Mouse (Mus musculus) midbrain, embryonic 14.5 days (tissue): ENCODE results near the gene Prtg. TPM values are rescaled to one million over a fixed set of nuclear protein-coding genes. Genes with fewer than 3 reads are reported as not detected.

Source experiments
- ATAC-seq: fragments of 200-750 bp; cut with Nextera tagmentation; 2 replicates; pipeline ENCODE4 v1.8.0; 2017; ENCODE audit warnings: moderate number of reproducible peaks, moderate library complexity; ENCODE audit not compliant: low FRiP score, low TSS enrichment
- DNase-seq: peaks from one replicate; pipeline ENCODE4 v3.0.0-alpha.2; 2015
- H3K27ac ChIP-seq: fragments of 300-500 bp; sonication (generic); replicated peaks from 2 replicates; pipeline ENCODE4 v1.5.1; 2014; ENCODE audit warnings: mild to moderate bottlenecking, low read depth, low read length, moderate library complexity
- H3K27me3 ChIP-seq: fragments of 300-500 bp; sonication (generic); 2 replicates; pipeline ENCODE4 v1.6.1; 2014; ENCODE audit warnings: low read length, control low read depth, mixed read lengths; ENCODE audit not compliant: control insufficient read depth, insufficient read depth
- H3K36me3 ChIP-seq: fragments of 300-500 bp; sonication (generic); 2 replicates; pipeline ENCODE4 v1.6.1; 2014; ENCODE audit warnings: low read length, control low read depth; ENCODE audit not compliant: control insufficient read depth, insufficient read depth
- H3K4me1 ChIP-seq: fragments of 300-500 bp; sonication (generic); 2 replicates; pipeline ENCODE4 v1.6.1; 2014; ENCODE audit warnings: mild to moderate bottlenecking, antibody characterized with exemption, low read length, control low read depth; ENCODE audit not compliant: control insufficient read depth, insufficient read depth
- H3K4me2 ChIP-seq: fragments of 300-500 bp; sonication (generic); 2 replicates; pipeline ENCODE4 v1.6.1; 2014; ENCODE audit warnings: mild to moderate bottlenecking, low read length, moderate library complexity
- H3K4me3 ChIP-seq: fragments of 300-500 bp; sonication (generic); replicated peaks from 2 replicates; pipeline ENCODE4 v1.5.1; 2014; ENCODE audit warnings: low read depth, low read length
- H3K9ac ChIP-seq: fragments of 300-500 bp; sonication (generic); replicated peaks from 2 replicates; pipeline ENCODE4 v1.6.1; 2014; ENCODE audit warnings: mild to moderate bottlenecking, low read length, moderate library complexity
- H3K9me3 ChIP-seq: fragments of 300-500 bp; sonication (generic); 2 replicates; pipeline ENCODE4 v1.6.1; 2016; ENCODE audit warnings: low read length, control low read depth, mixed read lengths; ENCODE audit not compliant: control insufficient read depth
- WGBS: fragments of 180-500 bp; shearing (Covaris S2); extraction: QIAGEN DNeasy Blood & Tissue Kit; methylation state at CpG from one replicate; pipeline ENCODE4 v1.1.7; 2014; 5-methylcytosine and 5-hydroxymethylcytosine counted together
- polyA plus RNA-seq: library from polyadenylated mRNA; unstranded; fragments of >200 nt; fragmentation: Nextera tagmentation; extraction: Ambion mirVana; gene quantifications from 2 replicates; pipeline ENCODE4 v1.2.1, GENCODE M21; 2014

Prtg gene
- polyA plus RNA-seq, 1 experiment from 2014 or later, result 0.54 TPM

DNA sequence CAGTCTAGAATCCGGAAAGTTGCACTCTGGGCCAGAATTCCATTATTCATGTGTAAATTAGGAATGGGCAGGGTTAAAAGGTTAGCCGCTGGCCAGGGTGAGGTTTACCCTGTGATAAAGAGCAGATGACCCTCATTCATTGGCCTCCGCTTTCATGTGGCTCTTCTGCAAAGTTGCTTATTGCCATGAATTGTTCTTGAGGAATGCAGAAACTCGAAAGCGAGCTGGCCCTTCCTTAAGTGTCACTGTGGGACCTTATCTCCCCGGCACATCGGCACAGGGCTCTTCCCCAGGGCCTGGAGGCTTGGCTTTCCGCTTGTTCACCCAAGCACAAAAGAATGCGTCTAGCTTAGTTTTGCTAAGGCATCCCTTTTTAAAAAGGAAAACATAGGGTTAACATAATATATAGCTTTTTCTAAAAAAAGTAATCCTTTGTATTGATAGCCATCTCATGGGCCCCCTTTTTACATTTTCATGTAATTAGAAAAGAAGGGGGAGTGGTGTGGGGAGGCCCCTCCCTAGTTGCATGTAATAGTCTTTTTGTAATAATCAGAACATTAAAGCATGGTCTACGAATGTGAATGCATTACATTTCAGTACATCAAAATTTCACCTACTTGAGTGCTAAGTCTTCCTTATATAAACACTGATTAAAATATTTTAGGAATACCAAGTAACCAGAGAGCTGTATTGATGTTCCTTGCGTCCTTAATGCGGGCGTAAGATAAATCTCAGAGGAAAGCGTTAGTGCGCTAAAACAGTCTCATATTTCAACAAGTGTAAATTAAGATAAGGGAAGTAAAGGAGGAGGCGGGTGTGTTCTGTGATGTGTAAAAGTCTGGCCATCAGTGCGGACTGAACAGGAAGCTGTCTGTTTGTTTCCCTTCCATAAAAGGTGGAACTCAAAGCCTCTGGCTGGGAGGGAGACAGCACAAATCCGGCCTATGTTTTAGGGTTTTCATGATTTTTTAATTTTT, 6.2 kb downstream of the Prtg start:
- H3K4me3 ChIP-seq, result no peak overlapping the region
- 17% methylated on average over 18 of the region's 18 CpGs for WGBS

DNA sequence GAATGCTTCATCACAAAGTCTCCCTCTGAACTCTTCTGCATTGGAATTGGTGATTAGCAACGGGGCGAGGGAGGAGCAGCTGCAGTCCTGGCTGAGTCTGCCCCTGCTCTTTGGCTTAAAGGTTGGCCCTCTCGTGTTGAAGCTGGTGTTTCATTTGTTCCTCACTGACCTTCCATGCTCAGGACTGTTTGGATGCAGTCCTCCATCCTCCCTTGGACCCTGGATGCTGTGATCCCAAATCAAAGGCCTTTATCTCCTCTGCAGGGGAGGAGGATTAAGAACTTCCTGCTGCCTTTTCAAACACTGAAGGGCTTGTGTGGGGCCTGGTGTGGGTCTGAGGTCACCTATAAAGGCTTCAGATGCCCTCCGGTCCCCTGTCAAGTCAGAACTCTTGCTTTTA, 18.8 kb downstream of the Prtg start:
- Histone ChIP-seq H3K4me3 (no peak overlapping the region), H3K9me3 (no peaks in the 10 kb centered on the region), H3K9ac (no peak overlapping the region), H3K27ac (no peak overlapping the region), H3K36me3 (no peaks in the 10 kb centered on the region), H3K27me3 (no peaks in the 10 kb centered on the region), H3K4me2 (no peak overlapping the region), H3K4me1 (peaks cover 15% of the 10 kb centered on the region)
- WGBS, result 11% methylated on average over 4 of the region's 4 CpGs
- no peak for ATAC-seq
- DNase-seq, result no peak

More for the DNA sequence above, 6.2 kb downstream of the Prtg start:
- H3K4me1 ChIP-seq, result peaks cover 8% of the 10 kb centered on the region; the same call in 1 of the 2 replicates
- no peaks in the 10 kb centered on the region for H3K9me3 ChIP-seq
- H3K36me3 ChIP-seq, result no peaks in the 10 kb centered on the region
- H3K4me2 ChIP-seq, result peak overlapping the region; percentile 22; the same call in 1 of the 2 replicates
- DNase-seq (no peak), ATAC-seq (no peak)
- H3K27ac ChIP-seq, result no peak overlapping the region
- H3K9ac ChIP-seq, result no peak overlapping the region
- H3K27me3 ChIP-seq, result peaks cover 9% of the 10 kb centered on the region; the same call in 1 of the 2 replicates

DNA sequence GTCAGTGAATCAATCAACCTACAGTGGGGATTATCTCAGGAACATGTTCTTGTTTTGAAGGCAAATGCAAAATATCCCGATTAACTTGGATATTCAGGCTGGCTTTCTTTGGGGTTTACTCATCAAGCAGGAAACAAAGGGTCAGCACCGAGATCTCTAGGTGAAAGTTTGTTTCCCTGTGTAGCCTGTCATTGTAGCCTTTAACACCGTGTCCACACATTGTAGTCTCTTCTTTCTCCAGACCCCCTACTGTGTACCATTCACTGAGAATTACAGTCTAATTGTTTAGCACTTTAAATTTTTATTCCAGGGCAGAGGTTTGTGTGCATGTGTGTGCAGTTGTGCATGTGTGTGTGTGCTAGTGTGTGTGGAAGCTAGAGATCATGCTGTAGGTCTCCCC, 19.3 kb downstream of the Prtg start:
- no peak overlapping the region for H3K27ac ChIP-seq
- no peaks in the 10 kb centered on the region for H3K27me3 ChIP-seq
- ATAC-seq, result no peak
- H3K9me3 ChIP-seq, result no peaks in the 10 kb centered on the region
- no peaks in the 10 kb centered on the region for H3K36me3 ChIP-seq
- no peak overlapping the region for H3K4me2 ChIP-seq
- peaks cover 15% of the 10 kb centered on the region for H3K4me1 ChIP-seq
- WGBS, result 3% methylated on average over 3 of the region's 3 CpGs
- no peak for DNase-seq
- no peak overlapping the region for H3K4me3 ChIP-seq
- no peak overlapping the region for H3K9ac ChIP-seq

DNA sequence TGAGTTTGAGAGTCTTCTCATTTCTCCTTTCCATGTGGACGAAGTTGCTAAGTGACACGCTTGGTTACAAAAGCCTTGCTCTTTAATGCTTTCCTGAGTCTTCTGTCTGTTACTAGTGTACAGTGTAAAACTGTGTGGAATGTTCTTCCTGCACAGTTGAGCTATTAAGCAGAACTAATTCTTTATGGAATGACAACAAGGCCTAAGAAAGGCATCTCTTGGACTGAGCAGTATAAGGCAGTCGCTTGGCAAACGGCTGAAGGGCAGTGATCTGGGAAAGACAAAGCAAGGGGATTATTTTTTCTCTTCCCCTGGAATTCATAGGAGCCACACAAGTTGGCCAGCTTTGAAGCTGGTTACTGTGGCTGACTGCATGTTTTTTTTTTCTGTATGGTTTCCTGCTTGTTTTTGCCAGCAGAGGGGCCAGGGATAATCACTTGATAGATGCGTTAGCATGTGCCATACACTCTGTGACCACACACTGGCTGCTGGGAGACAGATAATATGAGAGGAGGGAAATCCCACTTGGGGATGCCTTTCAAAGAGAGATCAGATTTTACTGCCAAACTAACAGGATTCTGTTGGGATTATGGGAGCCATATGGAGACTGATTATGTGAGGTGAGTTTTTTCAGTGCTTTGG, 22.1 kb downstream of the Prtg start:
- Histone ChIP-seq H3K9ac (no peak overlapping the region), H3K27ac (no peak overlapping the region), H3K36me3 (no peaks in the 10 kb centered on the region), H3K9me3 (no peaks in the 10 kb centered on the region), H3K4me3 (no peak overlapping the region), H3K4me1 (peaks cover 16% of the 10 kb centered on the region), H3K4me2 (no peak overlapping the region), H3K27me3 (no peaks in the 10 kb centered on the region)
- 19% methylated on average over 5 of the region's 5 CpGs for WGBS
- DNase-seq (peak; percentile 56), ATAC-seq (peak; percentile 37; the same call in 1 of the 2 replicates)

DNA sequence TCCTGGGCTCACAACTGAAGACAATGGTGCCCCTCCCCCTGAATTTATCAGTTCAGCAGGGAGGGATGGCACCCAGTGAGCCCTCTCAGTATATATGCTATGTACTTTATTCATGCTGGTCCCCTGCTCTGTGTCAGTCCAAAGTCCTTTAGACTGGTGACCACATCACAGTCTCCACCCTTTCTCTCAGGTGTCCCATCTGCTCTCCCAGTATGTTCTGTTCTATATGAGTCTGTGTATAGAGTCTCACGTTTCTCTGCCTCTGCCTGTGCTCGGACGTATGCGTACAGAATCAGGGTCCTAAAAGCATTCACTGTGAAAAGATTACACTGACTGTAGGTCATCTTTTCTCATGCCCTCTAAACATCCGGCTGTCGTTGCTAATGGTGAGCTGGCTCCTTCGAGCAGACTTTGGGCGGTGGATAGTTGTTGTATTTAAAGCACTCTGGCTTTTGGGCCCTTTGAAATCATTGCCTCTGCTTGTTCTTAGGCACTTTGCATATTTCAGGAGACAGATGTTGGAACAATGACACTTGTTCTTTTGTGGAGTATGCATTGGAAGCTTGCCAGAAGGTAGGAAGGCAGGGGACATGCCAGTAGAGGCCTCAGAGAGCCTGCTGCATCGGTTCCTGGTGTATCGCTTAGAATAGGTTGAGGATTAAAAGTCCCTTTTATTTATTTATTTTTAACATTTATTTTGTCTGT, 27.5 kb downstream of the Prtg start:
- Histone ChIP-seq H3K9me3 (no peaks in the 10 kb centered on the region), H3K27me3 (no peaks in the 10 kb centered on the region), H3K9ac (no peak overlapping the region), H3K36me3 (no peaks in the 10 kb centered on the region), H3K4me1 (peaks cover 6% of the 10 kb centered on the region), H3K4me3 (no peak overlapping the region), H3K27ac (0 out of 2 replicates have a peak overlapping the region, but pooled peaks have one; percentile 15), H3K4me2 (no peak overlapping the region)
- DNase-seq (peak; percentile 70), ATAC-seq (peak; percentile 43; the same call in 1 of the 2 replicates)
- 7% methylated on average over 10 of the region's 10 CpGs for WGBS

DNA sequence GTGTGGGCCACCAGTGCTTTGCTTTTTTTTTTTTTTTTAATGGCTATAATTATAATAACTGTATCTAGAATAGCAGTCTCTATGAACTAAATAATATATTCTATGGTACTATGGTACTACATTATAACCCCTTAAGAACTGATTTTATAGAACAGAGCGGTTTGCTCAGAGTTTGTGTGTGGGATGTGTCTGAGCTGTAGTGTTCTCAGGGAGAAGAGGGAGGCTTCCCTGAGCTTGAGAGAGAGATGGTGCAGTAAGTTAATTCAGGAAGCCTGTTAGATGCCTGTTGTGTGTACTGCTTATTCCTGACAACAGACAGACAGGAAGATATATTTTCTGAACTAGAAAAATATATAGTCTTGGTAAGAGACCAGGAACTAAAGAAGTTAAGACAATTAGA, 28.3 kb downstream of the Prtg start:
- Histone ChIP-seq H3K9ac (no peak overlapping the region), H3K4me3 (no peak overlapping the region), H3K9me3 (no peaks in the 10 kb centered on the region), H3K27me3 (no peaks in the 10 kb centered on the region), H3K27ac (no peak overlapping the region), H3K4me1 (peaks cover 6% of the 10 kb centered on the region), H3K36me3 (no peaks in the 10 kb centered on the region), H3K4me2 (no peak overlapping the region)
- ATAC-seq (no peak), DNase-seq (no peak)
- 93% methylated on average over 1 of the region's 1 CpGs for WGBS

DNA sequence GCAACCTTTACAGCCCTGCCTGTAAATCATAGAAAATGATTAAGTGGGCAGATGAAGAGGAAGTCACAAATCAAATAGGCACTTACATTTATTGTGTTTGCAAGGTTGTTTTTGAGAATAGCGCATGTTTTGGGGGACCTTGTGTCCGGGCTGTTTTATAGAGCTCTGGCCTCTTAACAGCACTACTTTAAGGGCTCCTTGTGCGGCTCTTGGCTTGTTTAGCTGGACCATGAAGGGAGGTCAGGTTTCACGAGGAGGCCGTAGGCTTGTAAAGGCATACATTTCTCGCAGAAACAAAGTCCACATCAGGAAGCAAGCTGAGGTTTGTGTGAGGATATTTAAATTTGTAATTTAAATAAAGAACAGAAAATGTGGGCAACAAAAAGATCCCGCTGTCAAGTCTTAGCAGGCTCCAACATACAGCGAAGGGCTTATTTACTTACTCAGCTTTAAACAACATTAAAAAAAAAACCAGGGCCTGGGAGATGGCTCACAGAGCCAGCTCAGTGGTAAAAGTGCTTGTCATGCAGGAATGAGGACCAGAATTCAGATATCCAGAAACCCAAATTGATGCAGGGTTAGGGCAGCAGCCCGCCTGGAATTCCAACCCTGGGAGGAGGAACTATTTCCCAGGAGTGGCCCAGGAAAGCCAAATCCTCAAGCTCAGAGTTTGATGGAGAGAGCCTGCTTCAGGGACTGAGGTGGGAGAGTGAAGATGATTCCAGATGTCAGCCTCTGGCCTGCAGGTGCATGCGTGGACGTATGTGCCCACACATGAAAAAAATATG, 30.2 kb downstream of the Prtg start:
- H3K27me3 ChIP-seq, result no peaks in the 10 kb centered on the region
- DNase-seq (no peak), ATAC-seq (no peak)
- WGBS, result 62% methylated on average over 11 of the region's 11 CpGs
- H3K9ac ChIP-seq, result no peak overlapping the region
- H3K4me3 ChIP-seq, result no peak overlapping the region
- H3K27ac ChIP-seq, result no peak overlapping the region
- H3K36me3 ChIP-seq, result no peaks in the 10 kb centered on the region
- no peak overlapping the region for H3K4me2 ChIP-seq
- H3K9me3 ChIP-seq, result no peaks in the 10 kb centered on the region
- H3K4me1 ChIP-seq, result peaks cover 6% of the 10 kb centered on the region

DNA sequence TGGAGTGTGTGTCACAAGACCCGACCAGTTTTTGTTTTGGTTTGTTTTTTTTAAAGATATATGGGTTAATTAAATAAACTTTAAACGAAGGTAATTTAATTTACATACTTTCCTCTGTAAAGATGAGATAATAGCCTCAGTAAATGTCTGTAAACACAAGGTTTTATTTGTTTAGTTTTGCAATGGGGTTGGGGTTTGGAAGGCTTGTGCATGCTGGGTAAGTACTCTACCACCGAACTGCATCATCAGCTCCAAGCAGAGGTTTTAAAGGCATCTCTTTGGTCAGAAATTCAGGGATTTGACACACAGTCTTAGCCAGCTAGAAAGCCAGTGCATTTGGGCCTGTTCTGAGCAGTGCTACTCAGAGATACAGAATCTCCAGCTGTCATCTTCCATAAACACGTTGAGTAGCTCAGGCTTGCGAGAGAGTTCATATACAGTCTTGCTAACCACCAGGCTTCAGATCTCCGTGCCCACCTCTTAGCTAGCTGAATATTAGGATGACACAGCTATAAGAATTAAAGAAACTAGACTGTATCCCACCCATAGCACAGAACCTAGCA, 31.0 kb downstream of the Prtg start:
- Histone ChIP-seq H3K27ac (no peak overlapping the region), H3K36me3 (no peaks in the 10 kb centered on the region), H3K4me3 (no peak overlapping the region), H3K9me3 (no peaks in the 10 kb centered on the region), H3K27me3 (no peaks in the 10 kb centered on the region), H3K4me1 (peaks cover 6% of the 10 kb centered on the region), H3K4me2 (no peak overlapping the region), H3K9ac (no peak overlapping the region)
- DNase-seq (no peak), ATAC-seq (no peak)
- WGBS, result 87% methylated on average over 6 of the region's 6 CpGs
